Mouse (Mus musculus) bone marrow macrophage, adult 2 months (primary cell): Measurements from ENCODE around the gene Pradc1.

Experiments
- CTCF ChIP-seq: IDR thresholded peaks from 2 replicates; pipeline ENCODE4 v1.5.1; 2012; ENCODE audit warnings: low read depth, mild to moderate bottlenecking, low read length, moderate library complexity
- POLR2A ChIP-seq: IDR thresholded peaks from 2 replicates; pipeline ENCODE4 v1.6.1; 2012; ENCODE audit warnings: mild to moderate bottlenecking, low read depth, low read length, borderline replicate concordance

GRCm38 (mm10) chr6:85469660-85470430, 18.1 kb upstream of the Pradc1 start:
- no peak for TF ChIP-seq CTCF
- no peak for TF ChIP-seq POLR2A
